Mouse (Mus musculus) MEL (cell line): ENCODE data around the gene Slc13a3. TPM values are rescaled to one million over a fixed set of nuclear protein-coding genes. Genes with fewer than 3 reads are reported as not detected.

Experiments used
- DNase-seq: peaks from one replicate; pipeline ENCODE4 v3.0.0; 2011; ENCODE audit warnings: low read depth, low spot score
- H3K27ac ChIP-seq: 2 replicates; pipeline ENCODE4 v1.5.1; 2012; ENCODE audit warnings: low read depth, mild to moderate bottlenecking, control low read depth, low read length, moderate library complexity; ENCODE audit not compliant: control insufficient read depth
- H3K27me3 ChIP-seq, 2 experiments: fragments of 150-350 bp in 1 of 2; sonication (generic) in 1 of 2; 2 replicates each; pipeline ENCODE4 v1.6.1; 2012; ENCODE audit warnings: low read length in 2 of 2, mild to moderate bottlenecking in 2 of 2, improper control_type of control experiment in 1 of 2, moderate library complexity in 1 of 2; ENCODE audit not compliant: insufficient read depth in 2 of 2, control insufficient read depth in 1 of 2
- H3K36me3 ChIP-seq, 2 experiments: 2 replicates each; pipeline ENCODE4 v1.6.1; 2012 to 2014; ENCODE audit warnings: low read length in 2 of 2, improper control_type of control experiment in 1 of 2, inconsistent platforms in 1 of 2, mild to moderate bottlenecking in 1 of 2; ENCODE audit not compliant: insufficient read depth in 2 of 2, control insufficient read depth in 1 of 2
- H3K4me1 ChIP-seq, 2 experiments: fragments of 150-350 bp in 1 of 2; sonication (generic) in 1 of 2; 2 replicates each; pipeline ENCODE4 v1.6.1; 2012; ENCODE audit warnings: low read length in 2 of 2, improper control_type of control experiment in 1 of 2, mild to moderate bottlenecking in 1 of 2; ENCODE audit not compliant: insufficient read depth in 2 of 2, control insufficient read depth in 1 of 2
- H3K4me3 ChIP-seq, 2 experiments: fragments of 150-350 bp in 1 of 2; sonication (generic) in 1 of 2; 2 replicates each; pipeline ENCODE4 v1.5.1; 2012; ENCODE audit warnings: low read depth in 2 of 2, low read length in 2 of 2, mild to moderate bottlenecking in 2 of 2, moderate library complexity in 2 of 2, control low read depth in 1 of 2, improper control_type of control experiment in 1 of 2; ENCODE audit not compliant: control insufficient read depth in 1 of 2, insufficient read depth in 1 of 2
- H3K79me2 ChIP-seq: 2 replicates; pipeline ENCODE4 v1.6.1; 2012; ENCODE audit warnings: mild to moderate bottlenecking, low read length, moderate library complexity; ENCODE audit not compliant: control insufficient read depth, poor library complexity, insufficient read depth
- H3K9ac ChIP-seq: 2 replicates; pipeline ENCODE4 v1.6.1; 2012; ENCODE audit warnings: low read depth, mild to moderate bottlenecking, control low read depth, low read length, moderate library complexity; ENCODE audit not compliant: control insufficient read depth, poor library complexity, severe bottlenecking
- H3K9me3 ChIP-seq: fragments of 150-350 bp; sonication (generic); replicated peaks from 2 replicates; pipeline ENCODE4 v1.6.1; 2012; ENCODE audit warnings: mild to moderate bottlenecking, low read length, improper control_type of control experiment, moderate library complexity; ENCODE audit not compliant: insufficient read depth
- CTCF ChIP-seq, 3 experiments: IDR thresholded peaks in 2 of 3; conservative IDR thresholded peaks in 1 of 3; 2 replicates each; pipeline ENCODE4 v1.5.1; 2011 to 2012; ENCODE audit warnings: low read length in 3 of 3, low read depth in 2 of 3, mild to moderate bottlenecking in 2 of 3, improper control_type of control experiment in 1 of 3, inconsistent platforms in 1 of 3, mixed read lengths in 1 of 3, moderate library complexity in 1 of 3; ENCODE audit not compliant: control insufficient read depth in 1 of 3, insufficient read depth in 1 of 3, poor library complexity in 1 of 3, severe bottlenecking in 1 of 3
- E2F4 ChIP-seq: IDR thresholded peaks from 2 replicates; pipeline ENCODE4 v1.6.1; 2011; ENCODE audit warnings: low read depth, low read length, improper control_type of control experiment, borderline replicate concordance
- ELF1 ChIP-seq: IDR thresholded peaks from 2 replicates; pipeline ENCODE4 v1.6.1; 2014; ENCODE audit warnings: low read depth, mild to moderate bottlenecking, inconsistent platforms, low read length, improper control_type of control experiment, moderate library complexity
- EP300 ChIP-seq, 2 experiments: IDR thresholded peaks; 2 replicates each; pipeline ENCODE4 v1.6.1; 2011; ENCODE audit warnings: improper control_type of control experiment in 2 of 2, low read length in 2 of 2, low read depth in 1 of 2, mild to moderate bottlenecking in 1 of 2
- HCFC1 ChIP-seq: IDR thresholded peaks from 2 replicates; pipeline ENCODE4 v1.6.1; 2012; ENCODE audit warnings: low read depth, mild to moderate bottlenecking, inconsistent platforms, low read length, improper control_type of control experiment, moderate library complexity
- JUND ChIP-seq: IDR thresholded peaks from 2 replicates; pipeline ENCODE4 v1.6.1; 2011; ENCODE audit warnings: low read depth, mild to moderate bottlenecking, improper control_type of control experiment, low read length
- KAT2A ChIP-seq: conservative IDR thresholded peaks from 2 replicates; pipeline ENCODE4 v1.6.1; 2012; ENCODE audit warnings: low read depth, low read length, improper control_type of control experiment, inconsistent platforms
- MAFK ChIP-seq: IDR thresholded peaks from 2 replicates; pipeline ENCODE4 v1.6.1; 2011; ENCODE audit warnings: low read depth, mild to moderate bottlenecking, low read length, improper control_type of control experiment, borderline replicate concordance
- MAX ChIP-seq: IDR thresholded peaks from 2 replicates; pipeline ENCODE4 v1.6.1; 2011; ENCODE audit warnings: low read length, improper control_type of control experiment
- MAZ ChIP-seq: IDR thresholded peaks from 2 replicates; pipeline ENCODE4 v1.6.1; 2012; ENCODE audit warnings: low read depth, mild to moderate bottlenecking, inconsistent platforms, low read length, improper control_type of control experiment
- MEF2A ChIP-seq: IDR thresholded peaks from 2 replicates; pipeline ENCODE4 v1.6.1; 2014; ENCODE audit warnings: low read depth, mild to moderate bottlenecking, inconsistent platforms, low read length, improper control_type of control experiment; ENCODE audit not compliant: poor library complexity, insufficient replicate concordance, severe bottlenecking; ENCODE audit errors: extremely low read depth
- MXI1 ChIP-seq: IDR thresholded peaks from 2 replicates; pipeline ENCODE4 v1.6.1; 2011; ENCODE audit warnings: mild to moderate bottlenecking, low read depth, low read length, improper control_type of control experiment
- NELFE ChIP-seq: IDR thresholded peaks from 2 replicates; pipeline ENCODE4 v1.6.1; 2011; ENCODE audit warnings: low read depth, low read length, improper control_type of control experiment
- POLR2AphosphoS2 ChIP-seq: IDR thresholded peaks from 2 replicates; pipeline ENCODE4 v1.6.1; 2011; ENCODE audit warnings: low read length, improper control_type of control experiment
- RAD21 ChIP-seq: IDR thresholded peaks from 2 replicates; pipeline ENCODE4 v1.6.1; 2011; ENCODE audit warnings: mild to moderate bottlenecking, low read depth, low read length, improper control_type of control experiment
- RCOR1 ChIP-seq: IDR thresholded peaks from 2 replicates; pipeline ENCODE4 v1.6.1; 2012; ENCODE audit warnings: low read depth, mild to moderate bottlenecking, inconsistent platforms, low read length, improper control_type of control experiment
- TBP ChIP-seq: IDR thresholded peaks from 2 replicates; pipeline ENCODE4 v1.8.0; 2011; ENCODE audit warnings: low read depth, low read length, improper control_type of control experiment
- TCF12 ChIP-seq: IDR thresholded peaks from 2 replicates; pipeline ENCODE4 v1.6.1; 2014; ENCODE audit warnings: low read depth, mild to moderate bottlenecking, inconsistent platforms, low read length, improper control_type of control experiment, moderate library complexity
- UBTF ChIP-seq: IDR thresholded peaks from 2 replicates; pipeline ENCODE4 v1.6.1; 2012; ENCODE audit warnings: low read depth, mild to moderate bottlenecking, inconsistent platforms, low read length, improper control_type of control experiment, moderate library complexity, borderline replicate concordance; ENCODE audit not compliant: insufficient read depth
- USF1 ChIP-seq: IDR thresholded peaks from 2 replicates; pipeline ENCODE4 v1.6.1; 2014; ENCODE audit warnings: low read depth, mild to moderate bottlenecking, inconsistent platforms, low read length, improper control_type of control experiment, moderate library complexity
- USF2 ChIP-seq, 2 experiments: IDR thresholded peaks; 2 replicates each; pipeline ENCODE4 v1.6.1; 2011 to 2012; ENCODE audit warnings: improper control_type of control experiment in 2 of 2, low read length in 2 of 2, borderline replicate concordance in 1 of 2, inconsistent platforms in 1 of 2, low read depth in 1 of 2, mild to moderate bottlenecking in 1 of 2; ENCODE audit not compliant: insufficient read depth in 1 of 2
- ZKSCAN1 ChIP-seq: IDR thresholded peaks from 2 replicates; pipeline ENCODE4 v1.6.1; 2012; ENCODE audit warnings: low read depth, mild to moderate bottlenecking, inconsistent platforms, low read length, improper control_type of control experiment, moderate library complexity
- ZNF384 ChIP-seq: IDR thresholded peaks from 2 replicates; pipeline ENCODE4 v1.6.1; 2012; ENCODE audit warnings: low read depth, mild to moderate bottlenecking, inconsistent platforms, low read length, improper control_type of control experiment
- polyA plus RNA-seq, 2 experiments: library from polyadenylated mRNA; stranded (reverse) in 1 of 2; unstranded in 1 of 2; fragments of >175 nt in 1 of 2; fragments of >200 nt in 1 of 2; gene quantifications; 2 replicates each; pipeline versions ENCODE4 v1.2.1 to v1.2.4; 2012; ENCODE audit warnings: low replicate concordance in 2 of 2, low read depth in 1 of 2; ENCODE audit not compliant: insufficient read length in 2 of 2, insufficient read depth in 1 of 2, missing spikeins in 1 of 2
- total RNA-seq: library from RNA; depleted of rRNA; stranded (reverse); fragments of 300-350 nt; gene quantifications from 2 replicates; pipeline ENCODE4 v1.2.3, GENCODE M21; 2012

Slc13a3 gene
- total and polyA plus RNA-seq, 3 experiments: not detected

GRCm38 (mm10) chr2:165387370-165387769 is 85.7 kb downstream of the Slc13a3 start:
- Histone ChIP-seq H3K27me3 (no peaks in the 10 kb centered on the region; a peak in 1 of 4 replicates), H3K79me2 (no peaks in the 10 kb centered on the region), H3K9ac (no peak overlapping the region), H3K36me3 (no peaks in the 10 kb centered on the region), H3K4me3 (no peak overlapping the region), H3K9me3 (no peaks in the 10 kb centered on the region), H3K27ac (no peak overlapping the region), H3K4me1 (no peaks in the 10 kb centered on the region)
- no peak for DNase-seq
- TF ChIP-seq UBTF (no peak), MXI1 (no peak), USF1 (no peak), ZKSCAN1 (no peak), JUND (no peak), RAD21 (no peak), E2F4 (no peak), TCF12 (no peak), MAX (no peak), MAFK (no peak), USF2 (IDR thresholded peaks at IDR 0.05; ENCODE audit: borderline replicate concordance in 1 of 2, insufficient read depth in 1 of 2, low read depth in 1 of 2, low read length in 2 of 2) (no peak), HCFC1 (no peak), NELFE (no peak), TBP (no peak)

GRCm38 (mm10) chr2:165380050-165380449 is 93.0 kb downstream of the Slc13a3 start:
- H3K79me2 ChIP-seq: no peaks in the 10 kb centered on the region
- no peak for DNase-seq
- peaks cover 4 to 7% of the 10 kb centered on the region in 2 experiments; a peak in 3 of 4 replicates for H3K4me1 ChIP-seq
- H3K4me3 ChIP-seq: no peak overlapping the region
- no peak overlapping the region for H3K27ac ChIP-seq
- H3K27me3 ChIP-seq: no peaks in the 10 kb centered on the region; a peak in 1 of 4 replicates
- H3K9ac ChIP-seq: no peak overlapping the region
- no peaks in the 10 kb centered on the region for H3K9me3 ChIP-seq
- peaks cover 0 to 9% of the 10 kb centered on the region in 2 experiments; a peak in 2 of 4 replicates for H3K36me3 ChIP-seq
- TF ChIP-seq JUND (no peak), MAX (no peak), ELF1 (no peak), CTCF (IDR thresholded peaks at IDR 0.05 in 2 of 3, conservative IDR thresholded peaks at IDR 0.05 in 1 of 3; ENCODE audit: control insufficient read depth in 1 of 3, insufficient read depth in 1 of 3, low read depth in 2 of 3, low read length in 3 of 3, poor library complexity in 1 of 3, severe bottlenecking in 1 of 3) (no peak), RCOR1 (no peak), MAZ (no peak), MEF2A (no peak), USF2 (IDR thresholded peaks at IDR 0.05; ENCODE audit: borderline replicate concordance in 1 of 2, insufficient read depth in 1 of 2, low read depth in 1 of 2, low read length in 2 of 2) (no peak), EP300 (IDR thresholded peaks at IDR 0.05; ENCODE audit: low read depth in 1 of 2, low read length in 2 of 2) (no peak), ZNF384 (no peak), KAT2A (no peak), TBP (no peak), TCF12 (no peak), POLR2AphosphoS2 (no peak)
- TF ChIP-seq, all 39 proteins: peak for 0
